Mouse (Mus musculus): Measurements from ENCODE around the gene Tnfrsf25.
A peak's percentile ranks its signal among the peaks of the same experiment; 100 is the strongest.

The Tnfrsf25 gene

DNA sequence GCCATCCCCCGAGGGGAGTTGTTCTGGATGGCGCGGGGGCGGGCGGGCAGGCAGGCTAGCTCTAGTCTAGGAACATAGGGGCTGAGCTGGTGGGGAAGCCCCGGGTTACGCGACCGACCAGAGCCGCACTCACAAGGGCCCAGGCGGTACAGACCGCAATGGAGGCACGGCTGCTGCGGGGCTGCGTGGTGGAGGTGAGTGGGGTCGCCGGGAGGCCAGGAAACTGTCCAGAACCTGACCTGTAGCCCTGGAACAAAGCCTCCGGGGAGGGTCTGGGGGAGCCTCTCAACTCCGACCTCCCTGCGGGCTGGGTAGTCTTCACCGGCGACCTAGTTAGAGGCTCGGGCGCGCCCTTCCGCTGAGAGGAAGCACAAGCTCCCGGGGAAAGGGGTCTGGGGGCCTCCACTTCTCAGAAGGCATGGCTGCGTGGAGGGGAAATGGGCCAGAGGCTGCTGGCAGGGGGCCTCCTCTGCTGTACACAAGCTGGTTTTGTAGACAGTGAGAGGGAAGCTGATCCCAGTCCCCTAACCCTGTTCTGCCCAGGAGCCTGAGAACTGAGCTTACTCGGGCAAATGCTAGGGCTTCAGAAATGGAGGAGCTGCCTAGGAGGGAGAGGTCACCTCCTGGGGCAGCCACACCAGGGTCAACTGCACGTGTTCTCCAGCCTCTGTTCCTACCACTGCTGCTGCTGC is at the start of gene Tnfrsf25:
Gene Tnfrsf25, plus strand, starts transcription at position 14 of the 692 bp plus-strand sequence.
- peak; percentile 39 to 44 for DNase-seq

DNA sequence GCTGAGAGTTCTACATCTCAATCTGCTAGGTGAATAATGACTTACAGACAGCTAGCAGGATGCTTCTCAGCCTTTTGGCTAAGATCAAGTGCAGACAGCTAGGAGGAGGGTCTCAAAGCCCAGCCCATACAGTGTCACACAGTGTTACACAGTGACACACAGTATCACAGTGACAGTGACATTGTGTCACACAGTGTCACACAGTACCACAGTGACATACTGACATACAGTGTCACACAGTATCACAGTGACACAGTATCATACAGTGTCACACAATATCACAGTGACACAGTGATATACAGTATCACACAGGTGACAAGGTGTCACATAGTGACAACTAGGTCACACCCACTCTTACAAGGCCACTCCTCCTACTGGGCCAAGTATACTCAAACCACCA is 48.5 kb upstream of the Tnfrsf25 start:
- no peak for DNase-seq

DNA sequence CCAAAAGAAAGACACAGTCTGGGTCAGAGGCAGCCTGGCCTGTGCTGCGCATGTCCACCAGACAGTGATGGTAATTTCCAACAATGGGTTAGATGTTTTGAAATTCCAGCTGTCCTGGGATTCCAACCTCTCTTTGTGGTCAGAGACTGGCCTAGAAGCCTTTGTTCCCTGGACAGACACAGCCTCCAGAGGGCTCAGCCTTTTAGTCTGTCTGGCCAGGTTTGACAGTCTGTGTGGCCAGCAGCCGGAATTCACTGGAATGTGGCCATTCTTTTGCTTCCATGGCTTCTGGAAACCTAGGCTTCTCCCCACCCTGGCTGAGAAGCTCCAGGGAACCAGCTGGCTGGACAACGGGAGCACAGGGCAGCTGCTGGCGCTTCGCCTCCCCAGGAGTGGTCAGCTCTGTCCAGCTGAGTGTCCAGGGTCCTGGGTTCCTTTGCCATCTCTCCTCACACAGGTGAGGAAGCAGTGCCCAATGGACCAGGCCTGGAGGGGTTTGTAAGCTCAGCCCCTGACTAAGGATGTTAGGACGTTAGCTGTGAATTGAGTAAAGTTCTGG is 47.5 kb upstream of the Tnfrsf25 start:
- DNase-seq: no peak

DNA sequence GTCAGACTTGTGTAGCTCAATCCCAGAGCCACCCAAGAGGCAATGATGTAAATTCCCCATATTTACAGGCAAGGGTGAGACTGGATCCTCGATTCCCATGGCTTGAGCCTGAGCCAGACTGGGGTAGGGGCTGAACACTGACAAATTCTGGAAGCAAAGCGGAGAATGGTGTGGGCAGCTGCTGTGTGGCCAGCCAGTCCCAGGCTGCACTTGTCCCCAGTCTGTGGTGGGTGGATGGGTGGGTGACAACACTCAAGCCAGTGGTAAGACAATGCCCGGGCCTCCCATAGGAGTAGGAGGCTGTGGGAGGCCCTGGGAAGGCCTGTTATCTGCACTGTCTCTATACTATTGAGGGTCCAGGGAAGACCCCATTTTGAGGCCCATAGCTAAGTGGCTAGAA is 46.5 kb upstream of the Tnfrsf25 start:
- no peak for DNase-seq

DNA sequence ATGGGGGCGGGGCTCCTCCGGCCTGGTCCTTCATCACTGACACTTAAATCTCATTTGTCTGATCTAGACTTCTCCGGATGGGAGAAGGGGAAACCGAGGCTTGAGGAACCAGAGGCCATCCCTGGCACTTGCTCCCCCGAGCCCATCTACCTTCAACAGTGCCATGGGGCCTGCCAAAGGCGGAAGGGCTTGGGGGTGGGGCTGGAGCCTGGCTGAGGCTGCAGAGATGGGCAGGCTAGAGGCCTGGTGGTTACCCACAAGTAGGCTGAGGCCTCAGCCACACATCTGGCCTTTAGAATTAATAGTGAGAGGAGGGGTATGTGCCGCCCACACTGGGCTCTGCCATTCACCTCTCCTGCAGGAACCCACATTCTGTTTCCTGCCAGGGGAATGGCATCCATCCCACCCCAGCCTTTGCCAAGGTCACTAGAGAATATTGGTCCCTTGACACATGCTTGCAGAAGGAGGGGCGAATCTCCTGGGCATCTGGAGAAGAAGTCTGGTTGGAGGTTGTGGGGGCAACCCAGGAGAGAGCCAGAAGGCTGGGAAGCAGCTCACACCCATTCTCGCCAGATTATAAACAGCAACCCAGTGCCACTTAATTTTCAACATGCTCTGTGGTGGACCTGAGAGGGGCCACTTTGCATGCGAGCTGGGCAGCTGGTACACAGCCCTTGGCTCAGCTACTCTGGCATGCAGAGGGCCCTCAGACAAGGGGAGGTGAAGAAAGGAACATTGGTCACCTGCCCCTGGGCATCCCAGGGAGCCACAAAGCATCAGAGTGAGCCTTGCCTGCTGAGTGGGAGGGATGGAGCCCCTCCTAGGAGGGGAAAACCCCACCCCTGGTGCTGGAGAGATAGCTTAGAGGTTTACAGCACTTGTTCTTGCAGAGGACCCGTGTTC is 45.0 kb upstream of the Tnfrsf25 start:
- no peak for DNase-seq

DNA sequence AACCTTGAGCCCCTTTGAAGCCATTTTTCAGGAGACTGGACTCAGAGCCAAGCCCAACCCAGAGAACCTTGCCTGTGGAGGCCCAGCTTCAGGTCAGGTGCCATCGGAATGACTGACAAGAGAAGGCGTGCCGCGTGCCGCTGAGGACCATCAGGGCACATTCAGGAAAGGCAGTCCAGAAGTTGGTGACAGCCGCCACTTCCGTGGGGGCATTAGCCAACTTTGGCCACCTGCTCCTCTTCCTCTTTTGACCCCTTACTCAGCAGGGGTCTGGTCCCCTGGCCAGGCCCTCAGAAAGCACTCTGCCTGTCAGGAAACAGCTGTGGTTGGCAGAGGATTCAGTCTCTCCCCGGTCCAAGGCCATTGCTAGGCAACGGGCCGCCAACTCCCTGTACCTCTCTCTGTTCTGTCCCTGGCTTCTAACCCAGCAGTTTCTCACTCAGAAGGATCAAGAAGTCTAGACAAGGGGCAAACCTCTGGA is 43.6 kb upstream of the Tnfrsf25 start, which contains the start of gene Plekhg5:
Gene Plekhg5, plus strand, starts transcription at position 378 of the 481 bp plus-strand sequence.
- no peak for DNase-seq

DNA sequence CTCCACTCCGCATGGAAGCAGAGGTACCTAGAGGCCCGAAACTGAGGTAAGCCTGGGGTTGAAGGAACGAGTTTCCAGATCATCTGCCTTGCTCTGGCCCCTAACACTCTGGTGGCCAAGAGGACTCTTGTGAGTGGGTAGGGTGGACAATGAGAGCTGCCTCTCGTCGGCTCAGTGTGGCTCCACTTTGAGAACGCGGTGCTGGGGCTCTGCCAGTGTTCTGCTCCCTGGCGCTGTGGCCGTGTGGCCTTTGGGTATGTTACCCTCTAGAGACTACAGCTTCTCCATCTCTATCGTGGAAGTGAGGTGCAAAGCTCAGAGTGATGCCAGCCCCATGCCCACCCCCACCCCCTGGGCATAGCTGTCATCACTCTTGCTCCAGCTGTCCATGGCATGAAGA is 43.1 kb upstream of the Tnfrsf25 start:
- no peak for DNase-seq

DNA sequence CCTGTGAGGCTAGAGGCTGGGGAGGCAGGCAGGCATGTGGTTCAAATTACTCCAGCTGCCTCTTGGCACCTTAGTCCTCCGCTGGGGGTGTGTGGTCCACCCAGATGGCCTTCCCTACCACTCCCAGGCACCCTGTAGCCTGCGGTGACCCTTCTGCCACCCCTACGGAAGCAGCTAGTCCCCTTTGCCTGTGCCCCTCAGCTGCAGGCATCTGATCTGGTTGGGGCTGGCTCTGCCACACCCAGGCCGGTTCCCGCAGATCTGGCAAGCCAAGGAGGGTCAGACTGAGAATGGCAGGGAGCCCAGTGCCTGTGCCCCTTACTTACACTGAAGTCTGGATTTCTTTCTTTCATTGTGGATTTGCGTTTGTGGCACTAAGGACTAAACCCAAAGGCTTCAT is 42.0 kb upstream of the Tnfrsf25 start:
- no peak for DNase-seq

DNA sequence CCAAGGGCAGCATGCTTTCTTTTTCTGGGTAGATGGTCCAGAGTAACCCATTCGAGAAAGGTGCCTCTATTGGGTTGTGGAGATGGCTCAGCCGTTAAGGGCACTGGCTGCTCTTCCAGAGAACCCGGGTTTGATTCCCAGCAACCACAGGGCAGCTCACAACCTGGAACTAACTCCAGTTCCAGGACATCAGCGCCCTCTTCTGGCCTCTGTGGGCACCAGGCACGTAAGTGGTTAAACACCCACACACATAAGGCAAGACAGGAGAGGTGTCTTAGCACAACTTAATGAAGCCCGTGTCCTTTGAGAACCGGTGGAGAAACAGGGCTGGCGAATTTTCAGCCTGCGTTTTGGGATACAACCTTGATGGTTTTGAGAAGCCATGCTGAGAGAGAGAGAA is 41.2 kb upstream of the Tnfrsf25 start:
- no peak for DNase-seq

DNA sequence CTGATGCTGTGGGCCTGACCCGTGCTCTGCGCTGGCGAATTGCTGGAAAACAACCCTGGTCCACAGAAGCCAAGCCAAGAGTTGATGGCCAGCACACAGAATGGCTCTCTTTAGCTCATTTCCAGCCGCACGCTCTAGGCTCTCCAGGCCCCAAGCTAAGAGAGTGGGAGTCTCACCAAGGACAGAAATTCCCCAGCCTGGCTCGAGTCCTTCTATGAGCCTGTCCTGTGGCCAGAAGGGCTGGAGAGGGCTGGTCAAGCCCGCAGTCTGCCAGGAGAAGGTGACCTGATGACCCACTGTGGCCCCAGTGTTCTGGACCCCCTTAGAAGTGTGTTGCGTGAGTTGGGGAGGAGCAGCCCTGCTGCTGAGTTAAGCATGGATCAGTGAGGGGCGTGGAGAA is 38.5 kb upstream of the Tnfrsf25 start:
- no peak for DNase-seq

DNA sequence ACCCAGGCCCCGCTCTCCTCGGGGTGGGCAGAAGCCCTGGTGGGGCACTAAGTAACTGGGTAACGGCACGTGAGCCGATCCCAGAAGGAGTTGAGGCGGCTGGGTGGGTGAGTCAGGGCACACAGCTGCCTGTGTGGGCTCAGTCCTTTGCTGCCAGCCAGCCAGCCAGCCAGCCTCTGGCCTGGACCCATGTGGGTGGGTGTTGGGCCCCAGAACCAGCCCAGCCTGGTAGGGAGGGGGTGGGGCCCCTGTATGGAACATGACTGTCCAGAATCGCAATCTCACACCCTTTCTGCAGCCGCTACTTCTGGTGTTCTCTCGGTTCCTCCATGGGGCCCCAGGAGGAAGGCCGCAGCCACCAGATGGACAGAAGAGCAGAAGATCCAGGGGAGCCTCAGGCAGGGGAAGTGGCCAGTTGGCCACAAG is 37.6 kb upstream of the Tnfrsf25 start:
- DNase-seq: no peak

DNA sequence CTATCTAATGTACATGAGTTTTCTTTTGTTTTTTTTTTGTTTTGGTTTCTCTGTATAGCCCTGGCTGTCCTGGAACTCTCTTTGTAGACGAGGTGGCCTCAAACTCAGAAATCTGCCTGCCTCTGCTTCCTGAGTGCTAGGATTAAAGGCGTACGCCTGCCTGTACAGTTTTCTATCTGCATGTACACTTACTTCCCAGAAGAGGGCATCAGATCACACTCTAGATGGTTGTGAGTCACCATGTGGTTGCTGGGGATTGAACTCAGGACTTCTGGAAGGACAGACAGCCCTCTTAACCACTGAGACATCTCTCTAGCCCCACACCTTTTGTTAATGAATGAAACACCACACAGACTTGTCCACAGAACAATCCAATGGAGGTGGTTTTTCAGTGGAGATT is 36.5 kb upstream of the Tnfrsf25 start:
- DNase-seq: no peak

DNA sequence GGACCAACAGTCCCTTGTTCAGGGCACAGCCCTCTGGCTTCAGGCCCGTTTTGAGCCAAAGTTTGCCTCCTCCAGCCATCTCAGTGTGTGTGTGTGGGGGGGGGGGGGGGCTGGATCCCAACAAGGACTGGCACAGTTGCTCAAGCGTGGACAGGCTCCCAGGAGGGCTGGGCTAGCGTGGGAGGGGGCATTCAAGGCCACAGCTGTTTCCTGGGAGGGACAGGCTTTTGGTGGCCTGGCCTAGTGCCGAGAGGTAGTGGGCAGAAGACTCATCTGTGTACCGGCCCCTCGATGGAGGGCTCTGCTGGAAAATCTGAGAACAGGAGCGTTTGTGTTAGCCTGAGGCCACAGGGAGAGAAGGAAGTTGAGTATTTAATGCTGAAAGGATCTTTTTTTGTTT is 35.8 kb upstream of the Tnfrsf25 start:
- no peak for DNase-seq

DNA sequence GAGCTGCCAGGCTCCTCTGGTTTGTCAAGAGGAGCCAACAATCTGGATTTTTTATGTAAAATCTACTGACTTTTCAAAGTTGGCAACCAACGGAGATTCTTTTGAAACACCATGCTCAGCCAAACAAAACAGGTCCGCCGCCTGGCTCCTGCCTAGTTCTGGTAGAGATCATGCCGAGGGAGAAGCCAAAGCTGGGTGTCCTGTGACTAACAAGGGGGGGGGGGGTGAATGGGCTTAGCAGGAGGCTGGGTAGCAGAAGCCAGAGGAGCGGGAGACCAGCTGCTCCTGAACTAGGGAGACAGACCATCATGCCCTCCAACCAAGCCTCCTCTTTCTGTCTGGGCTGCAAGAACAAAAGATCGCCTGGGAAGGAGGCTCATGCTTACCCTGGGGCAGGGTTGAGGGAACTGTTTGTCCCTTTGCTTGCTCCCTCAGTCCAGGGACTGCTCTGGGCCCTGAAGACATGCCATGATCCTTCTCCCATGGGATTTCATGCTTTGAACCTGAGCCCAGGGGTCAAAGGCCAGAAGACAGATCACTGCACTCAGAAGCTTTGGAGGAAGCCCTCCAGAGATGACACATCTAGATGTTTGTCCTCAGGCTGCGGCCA is 32.0 kb upstream of the Tnfrsf25 start:
- DNase-seq: no peak

DNA sequence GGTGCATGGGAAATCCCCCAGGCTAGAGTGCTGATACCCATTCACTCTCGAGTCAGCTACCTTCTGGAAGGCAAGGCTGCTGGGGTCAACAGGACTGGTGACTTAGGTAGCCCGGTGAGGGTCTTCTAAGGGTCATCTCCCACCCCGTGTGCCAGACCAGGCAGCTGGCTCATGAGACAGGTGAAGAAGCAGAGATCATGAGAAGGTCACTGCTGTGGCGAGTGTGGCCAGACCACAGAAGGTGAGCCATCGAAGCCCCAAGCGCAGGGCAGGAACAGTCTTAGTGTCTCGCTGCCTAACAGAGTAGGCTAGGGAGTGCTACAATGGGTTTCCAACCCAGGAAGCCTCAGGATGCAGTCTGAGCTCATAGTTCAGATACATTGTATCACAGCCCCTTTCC is 31.1 kb upstream of the Tnfrsf25 start:
- no peak for DNase-seq

DNA sequence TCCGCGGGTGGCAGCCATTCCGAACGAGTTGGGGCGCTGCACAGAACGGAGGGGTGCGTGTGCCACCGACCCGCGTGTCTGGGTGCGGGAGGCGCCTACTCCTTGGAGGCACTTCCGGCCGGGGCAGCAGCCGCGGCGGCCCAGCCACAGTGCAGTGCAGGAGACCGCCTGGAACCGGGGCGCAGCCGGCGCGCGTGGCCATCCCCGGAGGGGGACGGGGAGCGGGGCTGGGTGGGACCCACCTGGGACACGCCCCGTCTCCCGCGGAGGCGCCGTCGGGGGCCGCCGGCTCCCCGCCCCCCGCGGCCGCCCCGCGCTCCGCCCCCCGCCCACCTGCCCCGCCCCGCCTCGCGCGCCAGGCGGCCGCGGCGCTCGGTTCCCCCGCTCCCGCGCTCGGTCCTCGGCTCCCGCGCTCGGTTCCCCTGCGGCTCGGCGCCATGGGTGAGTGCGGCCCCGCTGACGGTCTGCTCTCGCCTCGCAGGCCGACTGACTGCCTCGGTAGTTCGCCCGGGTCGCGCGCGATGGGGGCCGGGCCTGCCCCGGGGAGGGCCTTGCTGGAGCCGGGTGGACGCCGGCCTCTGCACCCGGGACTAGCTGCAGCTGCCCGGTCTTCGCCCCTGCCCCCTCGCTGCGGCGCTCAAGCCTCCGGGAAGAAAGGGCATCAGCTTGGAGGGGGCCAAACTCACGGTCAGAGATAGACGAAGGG is 29.1 kb upstream of the Tnfrsf25 start:
- DNase-seq: peak; percentile 24 to 31

DNA sequence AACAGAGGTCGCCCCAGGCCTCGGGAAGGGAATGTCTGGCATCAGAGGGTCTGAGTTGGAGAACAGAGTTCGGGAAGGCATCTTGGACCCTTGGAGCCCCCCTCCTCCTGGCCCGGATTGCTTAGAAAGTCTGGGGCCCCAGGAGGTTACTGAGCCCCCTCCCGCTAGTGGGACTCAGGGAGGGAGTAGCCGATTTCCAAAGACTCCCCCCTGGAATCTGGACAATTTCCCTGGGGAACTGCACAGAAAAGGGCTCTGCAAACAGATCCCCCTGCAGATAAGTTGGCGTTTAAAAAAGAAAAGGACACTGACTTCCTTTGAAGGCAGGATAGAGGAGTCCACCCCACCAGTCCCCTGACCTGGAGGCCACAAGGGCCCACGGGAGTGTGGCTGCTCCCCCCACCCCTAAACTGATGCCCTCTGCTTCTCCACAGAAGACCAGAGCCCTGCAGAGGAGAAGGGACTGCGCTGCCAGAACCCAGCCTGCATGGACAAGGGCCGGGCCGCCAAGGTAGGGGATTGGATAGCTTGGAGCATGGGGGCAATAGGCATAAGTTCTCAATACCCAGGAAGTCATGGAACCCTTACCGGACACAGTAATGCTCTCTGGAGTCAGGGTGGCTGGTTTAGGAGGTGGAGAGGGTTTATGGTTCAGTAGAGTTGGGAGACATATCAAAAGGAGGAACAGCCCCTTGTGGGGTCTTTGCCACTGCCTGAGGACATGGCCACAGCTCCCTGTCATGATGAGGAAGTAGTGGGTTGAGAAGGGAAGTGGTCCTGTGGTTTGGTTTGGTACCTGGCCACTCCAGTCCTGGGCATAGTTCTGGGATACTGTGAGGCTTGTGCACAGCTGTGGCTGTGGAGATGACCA is 28.3 kb upstream of the Tnfrsf25 start:
- peak; percentile 14 to 19 for DNase-seq

DNA sequence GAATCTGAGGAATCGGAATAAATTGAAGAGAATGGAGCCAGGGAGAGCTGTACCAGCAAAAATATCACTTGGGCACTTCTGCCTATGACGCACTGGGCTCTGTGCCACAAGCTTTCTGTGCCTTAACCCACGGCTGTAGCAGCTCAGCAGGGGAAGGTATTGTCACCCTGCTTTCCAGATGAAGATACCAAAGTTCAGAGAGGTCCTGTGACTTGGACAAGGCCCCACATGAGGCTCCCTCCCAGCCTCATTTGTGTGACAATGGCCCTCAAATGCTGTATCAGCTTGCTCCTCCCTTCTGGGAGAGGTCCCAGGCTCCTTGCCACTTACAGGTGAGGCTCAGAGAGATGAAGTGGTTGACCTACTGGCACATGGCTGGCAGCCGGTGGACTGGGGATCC is 27.6 kb upstream of the Tnfrsf25 start:
- DNase-seq: no peak

DNA sequence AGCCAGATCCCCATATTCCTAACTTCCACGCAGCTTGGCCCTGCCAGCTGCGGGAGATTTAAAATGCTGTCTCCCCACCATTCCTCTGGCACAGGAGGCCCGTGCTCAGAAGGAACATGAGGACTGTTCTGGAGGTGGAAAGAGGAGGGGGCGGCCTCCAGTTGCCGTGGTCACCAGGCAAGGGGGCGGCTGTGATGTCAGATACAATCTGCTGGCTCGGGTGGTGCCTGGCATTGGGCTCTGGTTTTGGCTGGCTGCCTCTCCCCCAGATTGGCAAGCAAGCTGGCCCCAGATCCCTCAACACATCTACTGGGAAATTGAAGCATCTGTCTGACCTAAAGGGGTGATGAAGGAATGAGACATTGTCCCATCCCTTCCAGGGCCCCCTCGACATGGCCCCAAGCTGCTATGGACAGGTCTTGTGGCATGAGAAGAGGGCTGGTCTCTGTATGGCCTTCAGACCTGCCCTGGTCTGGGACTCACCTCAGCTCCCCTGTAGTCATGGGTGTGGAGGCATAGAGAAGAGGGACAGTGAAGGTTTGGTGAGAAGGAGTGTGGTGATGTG is 27.1 kb upstream of the Tnfrsf25 start:
- DNase-seq: no peak

DNA sequence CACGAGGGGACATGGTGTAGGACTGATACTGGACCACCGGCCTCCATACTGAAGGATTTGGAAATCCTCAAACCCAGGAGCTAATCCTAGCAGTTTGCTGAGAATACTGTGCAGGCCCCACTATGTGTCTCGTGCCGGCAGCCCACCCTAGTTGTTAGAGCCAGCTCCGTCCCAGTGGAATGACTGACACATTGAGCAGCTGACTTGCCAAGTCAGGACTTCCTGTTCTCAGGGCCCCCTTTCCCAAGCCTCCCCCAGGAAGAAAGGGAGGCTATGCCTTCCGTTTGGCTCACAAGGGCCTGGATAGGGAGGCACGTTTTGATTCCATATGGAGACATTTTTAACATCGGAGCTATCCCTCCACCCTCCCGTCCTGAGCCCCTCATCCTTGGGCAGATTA is 25.5 kb upstream of the Tnfrsf25 start:
- no peak for DNase-seq

DNA sequence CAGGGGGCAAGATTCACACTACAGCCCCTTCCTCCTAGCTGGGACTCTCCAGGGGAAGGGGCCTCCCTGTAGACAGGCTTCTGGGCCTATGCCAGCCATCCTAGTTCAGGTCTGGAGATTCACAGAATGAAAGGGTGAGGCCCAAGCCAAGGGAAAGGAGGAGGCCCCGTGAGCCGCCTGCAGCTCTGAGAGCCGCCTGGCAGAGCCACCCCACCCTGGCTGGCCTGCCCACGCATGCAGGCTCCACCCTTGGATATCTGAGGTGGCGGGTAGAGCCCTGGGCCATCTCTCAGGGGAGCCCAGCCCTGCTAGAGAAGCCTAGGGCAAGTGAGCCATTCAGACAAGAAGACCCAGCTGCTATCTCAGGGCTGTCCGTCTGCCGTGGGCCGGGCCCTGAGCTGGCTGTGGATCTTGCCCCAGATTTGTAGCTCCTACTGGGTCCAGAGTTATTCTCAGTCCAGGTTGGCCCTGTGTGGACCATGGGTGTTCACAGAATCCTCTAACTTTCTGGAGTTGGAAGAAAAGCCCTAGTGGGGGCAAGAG is 22.9 kb upstream of the Tnfrsf25 start:
- DNase-seq: no peak
